Mouse (Mus musculus): ENCODE data around the gene Gm12216.

DNA sequence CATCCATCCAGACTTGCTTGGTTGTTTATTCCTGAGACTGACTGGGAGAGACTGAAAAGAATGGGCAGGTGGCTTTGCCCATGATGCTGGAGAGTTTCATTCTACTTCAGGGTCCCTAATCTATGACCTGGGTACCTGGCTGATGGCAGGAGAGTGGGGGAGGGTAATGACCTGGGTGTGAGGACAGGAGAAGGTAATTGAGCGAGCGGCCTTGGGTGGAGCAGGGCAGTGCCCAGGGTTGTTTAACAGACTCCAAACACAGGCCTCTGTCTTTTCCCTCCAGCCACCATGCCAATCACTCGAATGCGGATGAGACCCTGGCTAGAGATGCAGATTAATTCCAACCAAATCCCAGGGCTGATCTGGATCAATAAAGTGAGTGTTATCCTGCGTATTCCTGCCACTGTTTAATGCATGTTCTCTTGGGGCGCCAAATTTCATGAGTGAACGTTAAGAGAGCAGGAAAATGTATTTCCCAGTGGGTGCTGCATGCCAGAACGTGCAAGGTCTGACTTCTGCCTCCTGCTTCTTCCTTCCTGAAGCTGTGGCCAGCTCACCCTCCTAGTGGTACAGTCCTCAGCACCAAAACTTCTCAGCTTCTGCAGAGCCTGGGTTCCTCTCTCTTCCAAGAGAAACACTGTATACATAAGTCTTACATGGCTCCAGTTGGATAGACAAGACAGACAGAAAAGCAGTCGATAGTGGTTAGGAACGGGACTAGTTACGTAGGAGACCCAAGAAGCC, 87.9 kb downstream of the Gm12216 start:
- TF ChIP-seq POLR2A (IDR thresholded peaks at IDR 0.05; ENCODE audit: low read depth, low read length) (no peak), CTCF (IDR thresholded peaks at IDR 0.05; ENCODE audit: extremely low read depth, insufficient read depth, insufficient read length, insufficient replicate concordance) (no peak)

Data from spleen, adult 2 months (tissue).